15 mouse cellular contexts compared by ENCODE assay signal in the genomic region with DNA sequence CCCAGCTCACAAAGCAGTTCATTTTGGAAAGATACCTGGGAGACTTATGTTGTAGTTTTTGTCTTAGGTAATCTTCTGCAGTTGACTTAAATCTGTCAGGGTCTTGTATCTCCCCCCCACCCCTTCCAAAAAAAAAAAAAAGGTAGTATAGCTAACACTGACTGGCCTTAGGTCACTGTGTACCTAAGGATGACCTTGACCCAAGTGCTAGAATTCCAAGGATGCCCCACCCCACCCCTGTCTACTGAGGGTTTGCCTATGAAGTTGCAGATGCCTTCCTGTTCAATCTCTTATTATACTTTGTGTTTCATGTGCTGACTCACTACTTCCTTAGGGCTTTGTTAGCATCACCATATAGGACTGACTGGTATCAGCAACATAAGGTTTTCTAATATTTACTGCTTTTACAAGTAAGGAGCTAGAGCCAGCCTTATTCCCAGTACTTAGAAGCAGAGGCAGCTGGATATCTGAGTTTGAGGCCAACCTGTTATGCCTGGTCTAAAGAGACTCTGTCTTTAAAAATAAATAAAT.
"Had no signal": no experiment of that assay in that cellular context is flagged by ENCODE, and none has a peak within 500 bp of the region (broad histone marks: within the 10 kb centered on the region; RNA-seq: fewer than 3 reads in every experiment).

No protein-coding gene starts in this region.

- H3K4me2 ChIP-seq: lung, embryonic 14.5 days; midbrain, embryonic 13.5 days; midbrain, embryonic 15.5 days; neural tube, embryonic 12.5 days; stomach, embryonic 15.5 days had no signal

- DNase-seq: lung, adult 18-20 months; lung, embryonic 14.5 days; lung, postnatal 10 days; lung, postnatal 4 days; right cerebral cortex, postnatal 25 days; right cerebral cortex, postnatal 4 days; thymus, adult 18-20 months; thymus, postnatal 25 days; thymus, postnatal 4 days had no signal

- H3K9me3 ChIP-seq: stomach, embryonic 15.5 days had no signal

- H3K27ac ChIP-seq: liver, embryonic 14.5 days; midbrain, embryonic 10.5 days; midbrain, embryonic 13.5 days; midbrain, embryonic 15.5 days; neural tube, embryonic 12.5 days; stomach, embryonic 15.5 days had no signal

- H3K4me1 ChIP-seq: midbrain, embryonic 10.5 days; midbrain, embryonic 13.5 days; midbrain, embryonic 15.5 days; neural tube, embryonic 12.5 days; stomach, embryonic 15.5 days had no signal

- H3K27me3 ChIP-seq: midbrain, embryonic 13.5 days; midbrain, embryonic 15.5 days; neural tube, embryonic 12.5 days; stomach, embryonic 15.5 days had no signal

- ATAC-seq: midbrain, embryonic 13.5 days; midbrain, embryonic 15.5 days had no signal

- H3K9ac ChIP-seq: liver, embryonic 14.5 days; lung, embryonic 14.5 days; midbrain, embryonic 13.5 days; midbrain, embryonic 15.5 days; neural tube, embryonic 12.5 days; stomach, embryonic 15.5 days had no signal

- H3K4me3 ChIP-seq: midbrain, embryonic 10.5 days; midbrain, embryonic 13.5 days; midbrain, embryonic 15.5 days; neural tube, embryonic 12.5 days; stomach, embryonic 15.5 days had no signal
